Mouse (Mus musculus) 3134 (cell line): Measurements from ENCODE around the gene Stk39.

Source experiments
- DNase-seq: peaks from one replicate; pipeline ENCODE4 v3.0.0-alpha.2; 2011; ENCODE audit warnings: low spot score; ENCODE audit not compliant: insufficient read length; ENCODE audit errors: extremely low read depth

Gene Stk39

GRCm38 (mm10) chr2:68297955-68298354 lies 174.1 kb downstream of the Stk39 start:
- no peak for DNase-seq

- DNase-seq, result no peak
These were observed 175.3 kb downstream of the Stk39 start for GRCm38 (mm10) chr2:68296743-68297142.

GRCm38 (mm10) chr2:68292539-68293320 lies 179.3 kb downstream of the Stk39 start:
- DNase-seq, result no peak

GRCm38 (mm10) chr2:68291895-68292294 lies 180.2 kb downstream of the Stk39 start:
- no peak for DNase-seq

GRCm38 (mm10) chr2:68289961-68290360 lies 182.1 kb downstream of the Stk39 start:
- DNase-seq, result no peak

GRCm38 (mm10) chr2:68289177-68289576 lies 182.9 kb downstream of the Stk39 start:
- no peak for DNase-seq

- DNase-seq, result no peak
These were observed 184.0 kb downstream of the Stk39 start for GRCm38 (mm10) chr2:68288106-68288505.

GRCm38 (mm10) chr2:68284391-68284790 lies 187.7 kb downstream of the Stk39 start:
- no peak for DNase-seq

GRCm38 (mm10) chr2:68283021-68283548 lies 189.0 kb downstream of the Stk39 start:
- no peak for DNase-seq

GRCm38 (mm10) chr2:68281575-68281974 lies 190.5 kb downstream of the Stk39 start:
- DNase-seq, result no peak

- no peak for DNase-seq
These were observed 200.8 kb downstream of the Stk39 start for GRCm38 (mm10) chr2:68271301-68271700.

GRCm38 (mm10) chr2:68270836-68271235 lies 201.2 kb downstream of the Stk39 start:
- no peak for DNase-seq

- DNase-seq, result no peak
These were observed 202.4 kb downstream of the Stk39 start for GRCm38 (mm10) chr2:68269646-68270045.

GRCm38 (mm10) chr2:68264826-68265225 lies 207.2 kb downstream of the Stk39 start:
- DNase-seq, result no peak

GRCm38 (mm10) chr2:68260911-68261310 lies 211.2 kb downstream of the Stk39 start:
- no peak for DNase-seq

- no peak for DNase-seq
These were observed 214.5 kb downstream of the Stk39 start for GRCm38 (mm10) chr2:68257571-68257970.

GRCm38 (mm10) chr2:68256472-68256871 lies 215.6 kb downstream of the Stk39 start:
- DNase-seq, result no peak

GRCm38 (mm10) chr2:68254756-68255155 lies 217.3 kb downstream of the Stk39 start:
- no peak for DNase-seq

- no peak for DNase-seq
These were observed 218.8 kb downstream of the Stk39 start for GRCm38 (mm10) chr2:68253222-68253621.

GRCm38 (mm10) chr2:68252048-68252758 lies 219.9 kb downstream of the Stk39 start:
- DNase-seq, result no peak

- no peak for DNase-seq
These were observed 221.2 kb downstream of the Stk39 start for GRCm38 (mm10) chr2:68250897-68251296.
